Mouse (Mus musculus): ENCODE results near the gene Ano10. TPM values are rescaled to one million over a fixed set of nuclear protein-coding genes. Genes with fewer than 3 reads are reported as not detected.
A peak's percentile ranks its signal among the peaks of the same experiment; 100 is the strongest.
"Not testable (repeated sequence)": the region's sequence is repeated elsewhere in the genome, so short reads cannot be mapped to it uniquely, and the experiment has no call there.

The Ano10 gene
- 10 to 100 TPM; 75.1 to 96.2 (median 85.1) TPM for total RNA-seq (2022)

DNA sequence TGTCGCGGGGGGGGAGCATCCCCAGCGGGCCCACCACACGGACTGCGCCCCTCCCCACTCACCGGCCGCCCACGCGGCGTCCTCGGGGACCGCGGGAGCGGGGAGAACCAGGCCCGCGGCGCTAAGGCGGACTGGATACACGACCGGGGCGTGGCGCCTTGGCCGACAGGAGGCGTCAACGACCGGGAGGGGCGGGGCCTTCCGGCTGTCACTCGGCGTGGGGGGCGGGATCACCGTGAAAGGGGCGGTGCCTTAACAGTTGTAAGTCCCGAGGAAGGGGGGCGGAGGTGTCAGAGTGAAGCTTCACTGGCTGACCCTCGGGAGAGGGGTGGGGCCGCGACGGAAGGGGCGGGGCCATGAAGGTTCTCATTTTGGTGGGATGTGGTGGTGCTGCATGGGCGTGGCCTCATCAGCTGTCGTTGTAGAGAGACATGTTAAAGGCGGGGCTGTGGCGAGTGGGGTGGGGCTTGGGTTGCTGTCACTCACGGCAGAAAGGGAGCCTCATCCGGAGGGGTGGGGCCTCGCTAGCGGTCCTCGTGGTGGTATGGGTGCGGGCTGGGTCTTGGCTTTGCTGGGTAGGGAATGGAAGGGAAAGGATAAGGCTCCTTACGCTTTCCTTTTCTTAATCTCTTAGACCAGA lies at the start of gene Ano10:
Ano10 (minus strand) TSS at position 182 of the 640 bp plus-strand sequence.
- DNase-seq, result peak; percentile 98

- DNase-seq, result no peak
These were observed 49.2 kb upstream of the Ano10 start for GRCm38 (mm10) chr9:122343399-122343798.

DNA sequence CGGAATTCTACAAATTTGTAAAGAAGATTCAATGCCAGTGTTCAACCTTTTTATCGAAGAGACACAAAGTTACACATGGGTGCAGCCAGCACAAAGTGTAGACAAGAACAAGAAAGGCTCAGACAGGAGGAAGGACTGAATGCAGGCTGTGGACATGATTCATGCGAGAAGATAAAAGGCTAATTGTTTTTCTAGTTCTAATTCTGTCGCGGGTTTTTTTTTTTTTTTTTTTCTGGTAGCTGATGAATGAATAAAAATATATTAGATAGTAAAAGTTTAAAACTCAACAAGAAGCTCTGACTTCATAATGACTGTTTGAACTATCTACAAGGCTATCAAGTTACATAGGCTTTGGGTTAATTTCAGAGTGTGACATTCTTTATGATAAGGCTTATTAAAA lies 45.7 kb upstream of the Ano10 start:
- DNase-seq, result no peak

- DNase-seq, result no peak
These were observed 43.3 kb upstream of the Ano10 start for GRCm38 (mm10) chr9:122337510-122337931.

DNA sequence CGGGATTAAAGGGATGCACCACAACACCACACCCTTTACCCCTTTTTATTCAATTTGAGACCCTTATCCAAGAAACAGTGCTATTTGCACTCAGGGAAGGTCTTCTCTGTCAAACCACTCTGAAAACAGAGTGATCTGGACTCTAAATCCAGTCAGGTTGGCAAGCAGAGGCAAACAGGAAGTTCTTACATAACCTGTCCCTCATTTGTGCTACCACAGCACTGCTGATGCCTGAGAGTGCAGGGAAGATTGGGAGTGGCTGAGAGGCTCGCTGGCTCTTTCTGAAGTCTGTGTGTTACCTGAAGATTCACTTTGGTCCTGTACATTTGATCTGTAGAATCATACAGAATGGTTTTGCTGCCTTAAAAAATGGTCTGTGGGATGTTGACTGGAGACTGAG lies 42.5 kb upstream of the Ano10 start:
- no peak for DNase-seq

DNA sequence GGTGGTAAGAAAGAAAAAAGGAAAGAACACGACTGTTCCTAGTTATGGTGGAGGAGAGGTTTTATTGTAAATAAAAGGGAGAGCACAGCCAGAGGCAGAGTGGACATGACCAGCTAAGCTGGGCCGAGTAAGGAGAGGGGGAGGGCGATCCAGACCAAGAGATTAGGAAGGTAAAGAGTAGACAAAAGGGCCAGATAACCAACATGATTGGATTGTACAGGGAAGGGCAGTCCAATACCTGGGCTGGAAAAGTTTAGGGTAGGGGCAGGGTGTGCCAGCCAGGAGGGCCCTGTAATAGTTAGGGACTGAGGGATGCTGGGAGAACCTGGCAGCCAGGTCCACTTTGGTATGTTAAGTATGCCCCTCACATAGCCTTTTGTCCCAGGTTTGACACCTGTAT lies 34.0 kb upstream of the Ano10 start:
- DNase-seq, result no peak

GRCm38 (mm10) chr9:122325996-122326395 lies 31.8 kb upstream of the Ano10 start:
- DNase-seq, result no peak

DNA sequence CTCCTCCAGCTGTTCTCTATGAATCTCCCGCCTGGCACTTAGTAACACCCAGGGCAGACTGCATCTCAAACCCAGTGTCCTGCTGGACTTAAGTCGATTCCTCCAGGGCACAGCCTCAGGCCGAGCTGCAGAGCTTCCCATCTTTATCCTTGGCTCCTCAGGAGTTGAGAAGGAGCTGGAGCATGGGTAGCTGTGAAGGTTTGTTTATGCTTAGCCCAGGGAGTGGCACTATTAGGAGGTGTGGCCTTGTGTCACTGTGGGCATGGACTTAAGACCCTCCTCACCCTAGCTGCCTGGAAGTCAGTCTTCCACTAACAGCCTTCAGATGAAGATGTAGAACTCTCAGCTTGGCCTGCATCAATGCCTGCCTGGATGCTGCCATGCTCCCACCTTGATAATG lies 28.1 kb upstream of the Ano10 start:
- no peak for DNase-seq

- DNase-seq, result no peak
These were observed 26.4 kb upstream of the Ano10 start for GRCm38 (mm10) chr9:122320626-122321025.

DNA sequence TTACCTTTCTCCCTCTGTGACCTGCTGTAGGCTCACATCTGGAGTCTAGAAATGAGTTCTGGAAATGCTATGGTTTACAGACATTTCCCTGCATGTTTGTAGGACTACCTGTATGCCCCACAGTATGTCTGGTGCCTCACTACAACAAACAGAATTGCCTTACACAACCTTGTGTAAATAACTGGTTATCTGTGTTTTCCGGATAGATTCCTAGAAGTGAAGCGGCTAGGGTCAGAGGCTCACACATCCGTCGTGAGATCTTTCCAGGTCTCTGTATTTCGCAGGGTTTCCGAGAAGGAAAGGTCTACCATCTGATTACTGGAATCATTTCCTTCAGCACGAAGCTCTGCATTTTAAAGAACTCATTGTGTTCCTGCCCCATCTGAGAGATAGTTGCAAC lies 22.3 kb upstream of the Ano10 start:
- no peak for DNase-seq

GRCm38 (mm10) chr9:122315501-122315900 lies 21.3 kb upstream of the Ano10 start:
- no peak for DNase-seq

DNA sequence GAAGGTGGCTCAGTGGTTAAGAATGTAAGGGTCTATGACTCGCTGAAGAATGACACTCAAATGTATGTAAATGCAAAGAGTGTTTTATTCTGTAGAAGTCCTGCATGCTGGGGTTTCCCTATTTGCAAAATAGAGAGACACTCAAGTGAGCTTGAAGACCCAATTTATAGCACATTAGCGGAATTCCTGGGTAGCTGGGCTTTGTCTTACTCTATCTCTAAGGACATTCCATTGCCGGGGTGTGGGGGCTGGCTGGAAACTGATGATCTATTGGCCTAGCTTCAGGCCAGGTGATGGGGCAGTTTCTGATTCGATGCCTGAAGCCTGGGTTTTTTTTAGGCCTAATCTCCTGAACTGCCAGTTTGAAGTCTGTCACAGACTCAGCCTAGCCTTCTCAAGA lies 20.7 kb upstream of the Ano10 start:
- DNase-seq, result no peak

DNA sequence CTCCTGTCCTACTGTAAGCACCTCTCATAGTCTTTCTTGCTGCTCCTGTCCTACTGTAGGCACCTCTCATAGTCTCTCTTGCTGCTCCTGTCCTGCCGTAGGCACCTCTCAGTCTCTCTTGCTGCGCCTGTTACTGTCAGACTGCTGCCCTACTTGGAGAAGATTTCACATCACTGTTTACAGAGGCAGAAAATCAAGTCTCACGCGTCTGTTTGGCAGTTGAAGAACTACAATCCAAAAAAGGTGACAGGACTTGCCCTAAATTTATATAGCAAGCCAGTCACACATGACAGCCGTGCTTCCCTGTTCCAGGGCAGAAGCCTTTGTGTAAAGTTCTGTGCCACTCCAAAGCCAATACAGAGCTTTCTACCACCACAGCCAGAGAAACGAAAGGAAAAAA lies 20.2 kb upstream of the Ano10 start:
- no peak for DNase-seq

DNA sequence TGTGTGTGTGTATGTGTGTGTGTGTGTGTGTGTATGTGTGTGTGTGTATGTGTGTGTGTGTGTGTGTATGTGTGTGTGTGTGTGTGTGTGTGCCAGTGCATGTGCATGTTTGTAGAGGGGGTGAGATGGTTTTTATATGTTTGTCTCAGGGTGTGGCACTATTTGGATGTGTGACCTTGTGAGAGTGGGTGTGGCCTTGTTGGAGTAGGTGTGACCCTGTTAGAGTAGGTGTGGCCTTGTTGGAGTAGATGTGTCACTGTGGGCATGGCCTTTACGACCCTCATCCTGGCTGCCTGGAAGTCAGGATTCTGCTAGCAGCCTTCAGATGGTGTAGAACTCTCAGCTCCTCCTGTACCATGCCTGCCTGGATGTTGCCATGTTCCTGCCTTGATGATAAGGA lies 18.9 kb upstream of the Ano10 start:
- DNase-seq, result not testable (repeated sequence)

DNA sequence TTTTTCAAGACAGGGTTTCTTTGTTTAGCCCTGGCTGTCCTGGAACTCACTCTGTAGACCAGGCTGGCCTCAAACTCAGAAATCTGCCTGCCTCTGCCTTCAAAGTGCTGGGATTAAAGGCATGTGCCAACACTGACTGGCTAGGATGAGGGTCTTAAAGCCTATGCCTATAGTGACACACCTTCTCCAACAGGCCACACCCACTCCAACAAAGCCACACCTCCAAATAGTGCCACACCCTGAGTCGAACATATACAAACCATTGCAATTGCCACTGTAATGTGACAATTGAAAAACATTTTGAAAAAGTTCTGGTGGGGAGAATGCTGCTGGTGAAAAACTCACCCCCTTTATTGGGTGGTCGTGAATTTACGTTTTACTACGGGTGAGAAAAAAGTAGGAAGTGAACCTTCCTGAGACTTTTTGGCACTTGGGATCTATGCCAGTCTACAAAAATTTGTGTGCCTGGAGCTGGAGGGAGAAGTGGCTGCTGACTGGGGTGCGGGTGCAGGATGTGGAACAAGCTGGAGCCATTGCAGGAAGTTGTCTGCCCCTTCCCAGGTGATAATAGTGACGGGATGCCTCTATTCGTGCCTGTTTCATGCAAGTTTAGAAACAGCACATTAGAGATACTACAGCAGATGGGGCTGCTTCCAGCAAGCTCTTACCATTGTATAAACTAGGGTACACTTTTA lies 18.2 kb upstream of the Ano10 start:
- DNase-seq, result no peak

DNA sequence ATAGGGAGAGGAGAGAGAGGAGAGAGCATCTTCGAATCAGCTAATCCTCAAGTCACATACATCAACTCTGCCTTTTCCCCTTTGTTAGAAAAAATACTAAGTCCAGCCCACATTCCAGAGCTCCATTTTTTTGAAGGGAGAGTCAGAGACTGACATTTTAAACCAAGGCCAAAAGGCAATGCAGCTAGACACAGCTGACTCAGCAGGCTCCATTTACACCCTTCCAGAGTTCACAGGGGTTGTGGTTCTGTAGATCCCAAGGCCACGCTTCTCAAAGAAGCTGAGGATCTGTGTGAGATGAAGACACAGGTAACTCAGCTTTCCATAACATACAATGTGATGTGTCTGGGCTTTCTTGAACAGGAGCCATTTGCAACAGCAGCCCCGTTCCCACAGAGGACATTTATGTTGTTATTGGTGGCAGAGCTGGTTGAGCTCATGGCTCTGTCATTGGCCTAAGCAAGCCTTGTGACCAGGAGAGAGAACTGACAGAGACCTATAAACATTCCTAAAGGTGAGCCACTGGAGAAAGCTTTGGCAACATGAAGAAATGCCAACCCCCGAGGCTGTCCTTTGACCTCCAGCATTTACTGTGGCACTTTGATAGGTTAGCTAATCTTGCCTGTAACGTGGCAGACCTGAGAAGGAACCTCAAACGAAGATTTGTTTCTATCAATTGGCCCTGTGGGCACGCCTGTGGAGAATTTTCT lies 17.0 kb upstream of the Ano10 start:
- DNase-seq, result peak; percentile 61

DNA sequence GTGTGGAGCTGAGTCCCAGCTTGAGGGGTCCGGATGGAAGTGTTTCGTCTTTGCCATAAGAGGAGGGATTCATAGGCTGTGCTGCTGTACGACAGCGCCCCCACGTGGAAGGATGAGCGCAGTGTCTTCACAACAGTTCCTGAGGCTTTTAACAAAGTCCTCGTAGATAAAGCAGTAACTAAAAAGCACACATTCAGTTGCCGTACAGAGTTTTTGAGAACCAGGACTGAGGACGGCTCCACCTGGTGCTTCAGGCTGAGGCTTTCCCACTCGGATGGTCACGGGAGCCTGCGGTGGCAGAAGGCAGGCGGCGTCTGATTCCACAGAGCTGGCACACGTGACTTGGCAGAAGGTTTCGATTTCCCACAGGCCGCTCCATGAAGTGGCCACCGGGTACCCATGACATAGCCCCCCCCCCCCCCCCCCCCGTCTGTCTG lies 16.4 kb upstream of the Ano10 start:
- peak; percentile 74 for DNase-seq

DNA sequence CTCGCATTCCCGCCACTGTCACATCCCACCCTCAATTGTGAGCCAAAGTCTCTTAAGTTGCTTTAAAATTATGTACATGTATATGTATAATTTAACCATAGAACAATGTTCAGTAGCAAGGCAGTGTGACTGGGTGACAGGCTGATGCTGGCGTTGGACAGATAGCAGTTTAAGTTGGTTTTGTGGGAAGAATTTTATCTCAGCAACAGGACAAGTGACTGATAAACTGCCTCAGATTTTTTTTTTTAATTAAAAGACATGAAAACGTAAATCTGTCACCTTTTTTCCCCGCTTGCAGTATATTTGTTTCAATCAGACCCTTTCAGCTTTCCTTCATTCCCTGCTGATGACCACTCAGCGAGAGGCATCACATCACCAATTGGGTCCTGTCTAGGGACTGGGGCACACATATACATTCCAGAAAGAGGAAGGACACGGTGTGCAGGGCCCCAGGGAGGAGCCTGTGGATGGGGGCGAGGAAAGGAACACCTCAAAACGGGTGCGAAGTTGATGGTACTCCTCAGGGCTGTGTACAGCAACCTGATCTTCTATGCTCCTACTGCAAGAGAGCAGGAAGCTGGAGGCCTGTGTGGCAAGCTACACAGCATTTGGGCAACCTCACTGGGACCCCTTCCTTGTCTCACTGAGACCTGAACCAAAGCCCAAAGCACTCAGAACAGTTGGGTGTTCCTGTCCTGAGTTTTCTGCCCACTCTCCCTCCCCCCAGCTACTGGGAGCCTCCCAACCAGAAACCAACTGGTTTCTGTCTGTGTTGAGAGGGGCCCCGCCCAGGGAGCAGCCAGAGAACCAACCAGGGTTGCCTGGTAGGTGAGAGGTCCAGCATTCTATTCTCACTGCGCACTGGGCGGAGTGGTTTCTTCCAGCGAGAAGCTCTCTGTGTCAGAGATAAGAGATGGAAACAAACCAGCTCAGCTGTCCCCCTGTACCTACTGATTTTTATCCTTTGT lies 15.1 kb upstream of the Ano10 start:
- no peak for DNase-seq

- no peak for DNase-seq
These were observed 11.1 kb upstream of the Ano10 start for GRCm38 (mm10) chr9:122305302-122305701.

DNA sequence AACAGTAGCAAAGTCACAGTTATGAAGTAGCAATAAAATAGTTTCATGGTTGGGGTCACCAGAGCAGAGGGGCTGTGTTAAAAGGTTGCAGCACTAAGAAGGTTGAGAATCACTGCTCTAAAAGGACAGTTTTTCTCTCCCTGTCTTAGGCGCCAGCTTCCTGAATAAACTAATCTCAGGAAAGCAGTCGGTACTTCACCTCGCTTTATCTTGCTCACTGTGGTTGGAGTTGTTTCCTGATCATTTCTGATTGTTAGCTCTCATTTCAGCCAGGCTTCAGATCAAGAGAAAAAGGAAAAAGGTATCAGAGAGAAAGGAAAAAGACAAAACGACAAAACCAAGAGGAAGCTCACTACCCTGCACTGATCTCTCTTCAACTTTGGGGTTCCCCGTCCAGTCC lies 1.9 kb upstream of the Ano10 start:
- no peak for DNase-seq

GRCm38 (mm10) chr9:122295396-122295795 lies 1.2 kb upstream of the Ano10 start:
- DNase-seq, result no peak

DNA sequence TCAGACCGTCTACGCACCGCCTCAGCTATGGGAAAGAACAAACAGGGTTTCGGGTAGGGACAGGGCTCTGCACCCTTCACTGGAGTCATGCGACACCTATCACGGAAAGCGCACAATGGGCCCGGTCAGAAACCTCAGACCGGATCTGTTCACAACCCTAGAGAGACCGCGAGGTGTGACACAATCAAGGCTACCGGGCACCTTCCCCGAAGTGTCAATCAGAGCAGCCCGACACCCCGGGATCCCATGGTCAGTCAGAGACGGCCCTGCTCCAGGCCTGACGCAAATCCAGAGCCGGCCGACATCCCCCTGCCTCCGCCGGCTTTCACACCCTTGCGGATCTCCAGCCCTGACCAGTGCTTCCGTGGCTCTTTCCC lies 370 bp downstream of the Ano10 start:
- DNase-seq, result no peak

DNA sequence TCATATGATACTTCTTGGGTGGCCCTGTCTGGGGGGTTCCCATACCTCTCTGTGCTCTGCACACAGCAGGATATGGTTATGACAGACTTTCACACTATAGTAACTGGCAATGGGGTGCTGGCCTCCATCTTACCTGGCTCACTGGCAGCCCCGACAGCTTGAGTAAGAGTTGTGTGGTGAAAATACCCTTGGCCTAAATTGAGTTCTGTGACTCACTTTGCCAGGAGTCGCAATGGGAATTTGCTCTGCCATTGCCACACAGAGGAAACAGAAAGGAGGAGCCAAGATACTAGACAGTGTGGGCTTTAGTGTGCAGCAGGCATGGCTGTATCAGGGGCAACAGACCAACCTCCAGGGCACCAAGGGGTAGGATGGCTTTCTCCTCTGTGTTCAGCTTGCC lies 4.0 kb downstream of the Ano10 start:
- peak; percentile 56 for DNase-seq

Data from adrenal gland, adult 8-10 months (tissue).